Mouse (Mus musculus) inflammation-experienced regulatory T-cells, adult 6 months (primary cell): ENCODE measurements around the gene Plcb4. TPM values are rescaled to one million over a fixed set of nuclear protein-coding genes. Genes with fewer than 3 reads are reported as not detected.

Source experiments
- ATAC-seq: one replicate; pipeline ENCODE4 v1.8.0; 2017
- polyA plus RNA-seq, 3 experiments: library from polyadenylated mRNA; unstranded; fragments of 100-300 nt; shearing (Covaris generic); gene quantifications; one replicate each; pipeline ENCODE4 v1.2.1; 2017

The Plcb4 gene
- polyA plus RNA-seq, 3 experiments from 2014 or later: 22.0 to 31.2 (median 26.3) TPM

GRCm38 (mm10) chr2:136051688-136052289, 393.0 kb downstream of the Plcb4 start, which contains the start of gene Lamp5:
Gene Lamp5, plus strand, starts transcription at chr2:136052239.
- ATAC-seq: no peak

GRCm38 (mm10) chr2:136057861-136058331, 399.1 kb downstream of the Plcb4 start:
- no peak for ATAC-seq

GRCm38 (mm10) chr2:136058398-136058797, 399.6 kb downstream of the Plcb4 start:
- no peak for ATAC-seq

GRCm38 (mm10) chr2:136059029-136059669, 400.3 kb downstream of the Plcb4 start:
- ATAC-seq: no peak
